Mouse (Mus musculus): ENCODE measurements at regions not wholly inside any gene's neighbourhood (a gene's known extent, or its start where the extent isn't known, plus 50 kb on each side); places are given as distances from the start of the nearest gene placed in this dataset.
A peak's percentile ranks its signal among the peaks of the same experiment; 100 is the strongest.

- peak; percentile 37 for DNase-seq
Observed at GRCm38 (mm10) chr8:92427801-92428200, 70.4 kb downstream of the Irx5 start.

DNA sequence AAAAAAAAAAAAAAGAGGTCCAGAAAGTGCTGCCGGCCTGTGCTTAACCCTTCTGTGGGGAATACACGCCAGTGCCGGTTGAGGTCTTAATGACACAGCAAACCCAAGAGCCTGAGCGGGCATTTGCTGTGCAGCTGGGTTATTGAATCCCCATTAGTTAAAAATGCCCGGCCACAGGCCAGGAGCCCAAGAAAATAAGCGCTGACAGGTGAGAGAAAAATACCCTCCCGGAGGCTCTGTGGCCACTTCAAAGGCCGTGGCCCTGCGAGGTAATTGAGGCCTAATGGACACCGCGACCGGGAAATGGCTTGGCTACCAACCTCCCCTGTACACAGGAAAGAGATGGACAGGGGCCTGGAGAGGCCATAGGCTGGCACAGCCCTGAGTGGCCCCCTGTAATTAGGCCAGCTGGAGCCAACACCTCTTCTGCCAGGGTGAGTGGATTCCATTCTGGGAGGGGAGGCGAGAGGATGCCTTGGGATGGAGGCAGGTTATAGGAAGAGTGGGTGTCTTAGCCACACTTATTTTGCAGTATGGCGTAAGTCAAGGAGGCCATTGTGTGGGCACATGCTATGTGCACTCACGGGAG, 79.7 kb downstream of the Irx5 start:
- no peak for DNase-seq

GRCm38 (mm10) chr8:92438294-92438693, 80.9 kb downstream of the Irx5 start:
- no peak for DNase-seq

GRCm38 (mm10) chr8:92439713-92440436, 82.5 kb downstream of the Irx5 start:
- peak; percentile 47 for DNase-seq

- peak; percentile 71 for DNase-seq
Observed at GRCm38 (mm10) chr8:92442086-92442485, 84.7 kb downstream of the Irx5 start.

DNA sequence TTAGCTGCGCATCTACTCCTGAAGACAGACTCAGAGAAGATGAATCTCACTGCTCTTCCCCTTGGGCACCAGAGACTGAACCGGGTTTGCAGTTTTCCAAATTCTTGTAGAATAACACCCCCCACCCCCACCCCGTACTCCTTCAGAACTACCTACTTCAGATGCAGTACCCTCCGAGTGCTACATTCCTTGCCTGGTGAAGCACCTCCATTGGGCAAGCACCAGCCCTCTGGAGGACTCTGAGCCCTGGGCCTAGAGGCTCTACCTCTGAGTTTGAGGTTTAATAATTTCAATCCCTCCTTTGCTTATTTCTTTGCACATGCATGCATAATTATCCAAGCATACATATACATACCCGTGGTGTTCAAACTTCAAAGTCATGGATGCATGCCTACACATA, 101.9 kb downstream of the Irx5 start:
- no peak for DNase-seq

- peak; percentile 83 for DNase-seq
Observed at GRCm38 (mm10) chr8:92460129-92460953, 102.9 kb downstream of the Irx5 start.

- DNase-seq, result peak; percentile 88
Observed at GRCm38 (mm10) chr8:92469141-92470000, 111.9 kb downstream of the Irx5 start.

DNA sequence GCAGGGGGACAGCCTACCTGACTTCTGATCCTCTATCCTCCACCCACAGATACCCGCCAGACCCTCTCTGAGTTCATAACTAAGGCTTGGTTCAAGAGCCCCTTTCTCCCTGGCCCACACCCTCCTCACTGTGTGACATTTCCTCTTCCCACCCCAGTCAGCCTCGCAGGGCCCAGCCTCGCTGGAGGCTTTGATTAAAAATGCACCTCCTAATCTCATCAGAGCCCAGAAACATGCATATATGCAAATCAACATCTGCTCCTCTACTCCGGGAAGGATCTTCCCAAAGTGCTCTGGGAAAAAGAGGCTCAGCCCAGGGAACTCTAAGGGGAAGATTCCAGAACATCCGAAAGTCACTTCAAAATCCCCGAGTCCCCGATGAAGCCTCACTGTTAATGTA, 114.8 kb downstream of the Irx5 start:
- DNase-seq, result no peak

DNA sequence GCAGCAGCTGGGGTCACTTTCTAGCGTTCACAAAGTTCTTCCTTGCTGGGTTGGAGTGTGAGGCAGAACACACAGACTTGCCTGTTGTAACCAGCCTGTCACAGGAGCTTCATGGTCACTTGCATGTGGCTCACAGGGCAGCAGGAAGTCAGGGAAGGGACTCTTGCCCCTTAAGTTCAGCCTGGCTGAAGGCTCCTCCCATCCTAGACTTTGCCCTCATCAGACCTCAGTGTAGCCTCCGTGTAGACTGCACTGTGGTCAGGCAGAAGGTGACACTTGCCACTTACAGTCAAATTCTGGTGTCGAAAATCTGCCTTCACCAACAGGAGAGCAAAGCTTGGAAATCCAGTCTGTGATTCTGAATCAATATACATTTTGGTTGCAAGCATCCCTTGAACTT, 115.4 kb downstream of the Irx5 start:
- DNase-seq, result no peak

GRCm38 (mm10) chr8:92482393-92482792, 125.0 kb downstream of the Irx5 start:
- DNase-seq, result no peak

DNA sequence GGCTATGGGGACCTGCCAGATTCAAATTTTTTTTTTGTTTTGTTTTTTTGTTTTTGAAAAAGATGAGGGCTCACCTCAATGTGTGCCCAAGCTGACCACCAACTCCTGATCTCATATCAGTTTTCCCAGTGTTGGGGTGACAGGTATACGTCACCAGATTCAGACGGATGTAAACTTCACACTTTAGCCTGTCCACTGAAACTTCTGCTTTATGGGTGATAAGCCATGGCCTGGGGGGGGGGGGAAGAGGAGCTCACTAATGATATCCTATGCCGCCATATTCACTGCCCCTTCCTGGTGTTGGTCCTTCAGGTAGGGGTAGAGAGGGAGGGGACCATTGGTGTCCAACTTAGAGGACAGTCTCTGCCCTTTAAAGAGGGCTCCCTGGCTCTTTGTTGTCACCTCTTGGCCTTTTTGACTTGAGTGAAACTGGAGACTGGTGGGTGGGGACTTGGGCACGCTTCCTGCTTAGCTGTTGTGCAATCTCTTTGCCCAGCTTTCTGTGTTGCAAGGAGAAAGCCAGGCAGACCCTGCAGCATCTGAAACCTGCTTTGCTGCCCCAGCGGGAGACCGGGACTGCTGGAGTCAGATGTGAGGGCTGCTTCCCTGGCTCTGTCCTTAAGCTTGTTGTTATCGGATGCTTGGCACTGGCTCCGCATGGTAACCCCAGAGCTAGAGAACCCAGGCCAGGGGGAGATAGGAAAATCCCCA, 125.8 kb downstream of the Irx5 start:
- DNase-seq, result no peak

DNA sequence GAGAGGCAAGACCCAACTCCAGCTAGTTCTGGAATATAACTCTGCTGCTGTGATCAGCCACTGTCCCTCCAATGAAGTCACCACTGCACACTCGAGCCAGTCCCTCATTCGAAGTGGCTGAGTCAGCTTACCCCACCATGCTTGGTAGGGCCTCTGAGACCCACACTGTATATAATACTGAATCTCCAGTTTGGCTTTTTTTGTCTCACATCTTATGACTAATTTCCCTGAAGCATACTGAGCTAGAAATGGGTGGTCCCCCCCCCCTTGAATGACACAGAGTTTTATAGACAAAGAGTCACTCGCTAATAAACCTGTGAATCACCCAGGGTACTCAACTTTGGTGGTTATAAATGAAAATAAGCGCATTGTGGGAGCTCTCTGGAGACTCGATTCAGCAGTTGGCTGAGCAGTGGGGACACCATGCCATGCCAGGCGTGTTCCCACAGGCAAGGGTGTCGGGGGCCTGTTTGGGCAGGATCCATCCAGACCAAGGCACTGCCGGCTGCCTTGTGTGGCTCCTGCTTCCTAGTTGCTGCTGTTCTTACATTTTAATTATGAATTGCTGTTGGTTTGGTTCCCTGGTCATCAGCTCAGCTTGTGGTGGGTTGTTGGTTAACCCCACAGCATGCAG, 131.2 kb downstream of the Irx5 start:
- DNase-seq, result no peak

DNA sequence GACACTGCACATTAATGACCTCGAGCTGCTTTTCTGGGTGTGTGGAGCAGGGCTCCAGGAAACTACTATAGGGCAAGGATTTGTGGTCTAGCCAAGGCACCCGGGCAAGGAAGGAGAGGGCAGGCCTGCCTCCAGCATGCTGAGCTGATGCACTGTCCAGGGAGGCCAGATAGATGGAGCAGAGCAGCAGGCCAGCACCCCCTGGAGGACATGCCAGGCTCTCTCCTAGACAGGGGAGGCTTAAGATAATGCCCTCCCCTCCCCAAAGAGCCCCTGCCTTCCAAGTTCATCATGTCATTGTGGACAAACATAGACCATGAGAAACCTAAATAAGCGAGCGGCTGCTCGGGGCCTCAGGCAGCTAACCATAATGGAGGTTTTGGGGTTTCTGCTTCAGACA, 134.1 kb downstream of the Irx5 start:
- DNase-seq, result peak; percentile 48

- peak; percentile 46 for DNase-seq
Observed at GRCm38 (mm10) chr8:92493403-92493802, 136.0 kb downstream of the Irx5 start.

- DNase-seq, result peak; percentile 20
Observed at GRCm38 (mm10) chr8:92505552-92506281, 148.3 kb downstream of the Irx5 start.

DNA sequence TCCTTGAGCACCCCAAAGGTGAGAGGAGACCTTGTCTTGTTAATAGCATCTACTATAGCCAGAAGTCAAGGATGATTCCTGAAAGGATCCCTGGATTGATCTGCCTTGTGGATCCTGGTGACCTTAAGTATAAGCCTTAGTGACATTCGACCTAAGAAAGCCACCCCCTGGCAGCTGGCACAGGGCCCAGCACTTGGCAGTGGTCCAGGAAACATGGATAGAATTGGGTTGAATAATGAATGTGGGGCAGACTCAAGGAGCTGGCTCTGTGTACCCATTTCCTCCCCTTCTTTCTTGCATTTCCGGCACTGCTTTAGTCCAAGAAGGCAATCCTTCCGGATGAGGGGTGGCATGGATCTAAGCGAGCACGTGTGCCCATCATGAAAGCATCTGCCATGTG, 149.0 kb downstream of the Irx5 start:
- DNase-seq, result peak; percentile 46

GRCm38 (mm10) chr8:92506906-92507305, 149.5 kb downstream of the Irx5 start:
- no peak for DNase-seq

DNA sequence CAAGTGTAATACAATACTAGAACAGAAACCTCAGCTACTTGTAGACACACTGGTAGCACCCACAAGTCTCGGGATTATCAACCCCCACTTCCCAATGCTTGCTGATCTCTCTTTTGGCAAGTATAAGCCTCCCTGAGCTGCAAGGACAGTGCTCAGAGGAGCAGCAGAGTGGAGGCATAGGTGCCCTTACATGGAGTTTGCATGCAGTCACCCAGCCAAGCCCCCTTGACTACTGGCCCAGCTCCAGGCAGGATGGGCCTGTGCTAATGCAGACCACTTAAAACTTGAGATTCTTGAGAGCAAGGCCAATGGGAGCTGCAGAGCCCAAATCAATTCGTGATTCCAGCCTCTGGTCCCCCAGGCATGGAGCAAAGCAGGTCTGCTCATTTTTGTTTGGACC, 158.0 kb downstream of the Irx5 start:
- DNase-seq, result no peak

DNA sequence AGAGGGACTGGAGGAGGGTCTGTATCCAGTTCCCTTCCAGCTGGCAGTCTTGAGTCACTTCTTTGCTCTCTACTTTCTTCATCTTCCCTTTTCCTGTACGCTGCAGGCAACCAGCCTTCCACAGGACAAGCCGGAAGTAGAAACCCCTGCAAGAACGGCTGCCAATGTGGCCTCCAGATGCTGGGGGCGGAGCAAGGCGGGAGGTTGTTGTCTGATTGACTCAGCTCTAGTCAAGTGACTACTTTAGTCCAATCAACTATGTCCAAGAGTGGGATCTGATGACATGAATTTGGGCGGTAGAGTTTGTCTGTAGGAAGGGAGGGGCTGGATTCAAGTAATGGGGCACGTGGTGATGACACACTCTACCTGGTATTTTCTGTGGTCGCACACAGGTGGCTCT, 156.1 kb upstream of the Irx6 start:
- no peak for DNase-seq

GRCm38 (mm10) chr8:92518486-92518885, 155.6 kb upstream of the Irx6 start:
- DNase-seq, result no peak

Data from retina, postnatal 1 day (tissue).